Mouse (Mus musculus) stomach, adult 2 months (tissue): ENCODE results near the gene Gpc5. TPM values are rescaled to one million over a fixed set of nuclear protein-coding genes. Genes with fewer than 3 reads are reported as not detected.

Experiments used
- polyA plus RNA-seq: library from polyadenylated mRNA; depleted of rRNA; stranded (reverse); fragments of >200 nt; gene quantifications from 2 replicates; pipeline ENCODE4 v1.2.3, GENCODE M21; 2012; rRNA removed

Gpc5 gene
- not detected in 2 replicates for polyA plus RNA-seq

GRCm38 (mm10) chr14:115092081-115092480 lies at the start of gene Gpc5:
TSS of gene Gpc5 (plus strand) at chr14:115092215.

